Mouse (Mus musculus) ES-Bruce4 (cell line): ENCODE results near the gene Clec4d. TPM values are rescaled to one million over a fixed set of nuclear protein-coding genes. Genes with fewer than 3 reads are reported as not detected.
"Not testable (repeated sequence)": the region's sequence is repeated elsewhere in the genome, so short reads cannot be mapped to it uniquely, and the experiment has no call there.

Experiments
- H3K27ac ChIP-seq: 2 replicates; pipeline ENCODE4 v1.5.1; 2012; ENCODE audit warnings: low read length, inconsistent platforms; ENCODE audit not compliant: insufficient read depth
- H3K27me3 ChIP-seq: 2 replicates; pipeline ENCODE4 v1.6.1; 2012; ENCODE audit warnings: mild to moderate bottlenecking, low read length, inconsistent platforms; ENCODE audit not compliant: control insufficient read depth, poor library complexity, insufficient read depth, severe bottlenecking
- H3K36me3 ChIP-seq: 2 replicates; pipeline ENCODE4 v1.6.1; 2012; ENCODE audit warnings: inconsistent platforms, mild to moderate bottlenecking, low read length, moderate library complexity; ENCODE audit not compliant: control insufficient read depth, poor library complexity, insufficient read depth, severe bottlenecking
- H3K4me1 ChIP-seq: one replicate; pipeline ENCODE4 v1.8.1; 2011; ENCODE audit warnings: low read length; ENCODE audit not compliant: control insufficient read depth, insufficient read depth
- H3K4me3 ChIP-seq: 2 replicates; pipeline ENCODE4 v1.5.1; 2011; ENCODE audit warnings: low read depth, mild to moderate bottlenecking, low read length
- H3K9ac ChIP-seq: 2 replicates; pipeline ENCODE4 v1.6.1; 2012; ENCODE audit warnings: low read depth, mild to moderate bottlenecking, inconsistent platforms; ENCODE audit not compliant: poor library complexity, severe bottlenecking
- H3K9me3 ChIP-seq: replicated peaks from 2 replicates; pipeline ENCODE4 v1.6.1; 2012; ENCODE audit warnings: mild to moderate bottlenecking, low read length, inconsistent platforms; ENCODE audit not compliant: control insufficient read depth, poor library complexity, insufficient read depth, severe bottlenecking
- CTCF ChIP-seq: IDR thresholded peaks from one replicate; pipeline ENCODE4 v1.8.1; 2011; ENCODE audit warnings: low read depth, low read length
- EP300 ChIP-seq: IDR thresholded peaks from 2 replicates; pipeline ENCODE4 v1.6.1; 2011; ENCODE audit warnings: low read depth, low read length; ENCODE audit not compliant: insufficient read depth
- POLR2A ChIP-seq: IDR thresholded peaks from one replicate; pipeline ENCODE4 v1.8.1; 2011; ENCODE audit warnings: low read length; ENCODE audit not compliant: insufficient read depth
- polyA plus RNA-seq: library from polyadenylated mRNA; stranded (reverse); fragments of >200 nt; gene quantifications from 2 replicates; pipeline ENCODE4 v1.2.4, GENCODE M21; 2011; ENCODE audit warnings: low read depth; ENCODE audit not compliant: missing spikeins, insufficient read depth, insufficient read length

Clec4d gene
- polyA plus RNA-seq: not detected in 2 replicates

DNA sequence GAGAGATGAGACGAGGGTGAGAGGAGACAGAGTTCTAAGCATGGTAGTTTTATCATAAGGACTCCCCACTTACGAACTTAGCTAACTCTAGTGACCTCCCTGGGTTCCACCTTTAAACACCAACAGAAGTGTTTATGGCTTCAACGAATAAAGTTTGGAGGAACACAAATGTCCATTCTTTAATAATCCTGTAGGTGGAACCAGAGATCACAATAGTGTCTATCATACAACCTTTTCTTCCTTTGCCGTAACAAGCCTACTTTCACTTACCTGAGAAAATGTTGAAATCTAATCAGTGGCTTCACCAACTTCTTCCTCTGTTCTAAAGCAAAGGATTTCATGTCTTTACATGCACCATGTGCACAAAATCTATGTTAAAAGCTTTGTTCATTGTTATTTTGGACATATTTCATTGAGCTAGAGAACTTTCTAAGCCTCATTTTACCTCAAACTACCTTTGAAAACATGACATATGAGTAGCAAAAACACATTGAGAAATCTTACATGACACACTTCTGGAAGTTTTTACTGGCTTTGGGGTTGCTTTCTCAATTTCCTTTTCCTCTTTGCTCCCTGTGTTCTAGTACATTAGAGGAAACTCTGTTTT is at the start of gene Clec4d:
Clec4d (plus strand) TSS at position 557 of the 607 bp plus-strand sequence.
- no peak within 1 kb of the TSS for H3K27ac ChIP-seq
- no peak within 1 kb of the TSS for H3K4me3 ChIP-seq
- H3K36me3 ChIP-seq: no peaks in the 10 kb centered on the region
- no peaks in the 10 kb centered on the region for H3K27me3 ChIP-seq
- H3K9me3 ChIP-seq: no peaks in the 10 kb centered on the region; the same call in 1 of the 2 replicates
- no peak within 1 kb of the TSS for H3K9ac ChIP-seq
- TF ChIP-seq POLR2A (no peak), CTCF (no peak), EP300 (no peak)
- no peaks in the 10 kb centered on the region for H3K4me1 ChIP-seq

DNA sequence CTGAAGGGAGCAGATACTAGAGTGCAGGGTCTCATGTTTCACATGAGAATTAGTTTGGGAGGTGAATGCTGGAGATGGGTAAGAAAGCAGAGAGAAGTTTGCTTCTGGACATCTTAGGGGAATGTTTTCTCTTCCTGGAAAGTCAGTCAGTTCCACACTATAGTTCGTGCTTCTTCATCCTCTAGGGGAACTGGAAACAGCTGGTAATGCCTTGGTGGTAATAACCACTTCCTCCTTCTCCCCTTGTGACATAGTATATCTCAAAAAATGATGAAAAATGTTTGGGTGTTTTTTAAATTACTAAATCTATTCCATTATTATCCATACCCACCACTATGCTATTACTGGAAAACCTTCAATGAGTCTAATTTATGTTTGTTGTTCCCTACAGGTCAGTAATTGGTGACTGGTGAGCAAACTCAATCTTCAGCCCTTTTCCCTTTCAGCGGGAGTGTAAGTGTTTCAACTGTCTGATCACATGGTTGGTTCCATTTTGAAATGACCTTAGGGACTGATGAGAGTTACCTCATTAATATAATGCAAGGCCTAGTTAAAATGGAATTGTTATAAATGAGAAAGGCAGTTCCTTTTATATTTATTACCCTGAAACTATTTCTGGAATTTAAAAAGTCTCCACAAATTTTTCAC is 34.3 kb upstream of the Clec4d start:
- Histone ChIP-seq H3K9ac (no peak overlapping the region), H3K4me3 (no peak overlapping the region), H3K27me3 (no peaks in the 10 kb centered on the region), H3K4me1 (no peaks in the 10 kb centered on the region), H3K9me3 (no peaks in the 10 kb centered on the region), H3K36me3 (no peaks in the 10 kb centered on the region), H3K27ac (no peak overlapping the region)
- no peak for TF ChIP-seq EP300
- no peak for TF ChIP-seq CTCF
- no peak for TF ChIP-seq POLR2A

DNA sequence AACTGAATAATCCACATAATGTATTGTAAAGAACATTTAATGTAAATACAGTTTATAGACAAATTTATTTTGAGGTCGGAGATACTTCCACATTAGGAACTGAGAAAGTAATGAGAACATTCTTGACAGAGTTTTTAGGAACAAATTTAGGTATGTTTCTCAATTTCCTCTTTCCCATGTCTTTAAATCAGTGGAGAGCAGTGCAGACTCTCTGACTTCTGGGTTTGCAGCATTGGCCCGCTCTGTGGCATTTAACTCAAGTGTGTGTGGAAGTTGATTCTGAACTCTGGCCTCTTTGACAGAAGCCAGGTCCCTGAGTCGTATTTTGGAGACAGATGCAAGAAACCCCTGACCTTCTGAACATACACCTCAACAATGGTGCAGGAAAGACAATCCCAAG is 32.3 kb upstream of the Clec4d start, which contains the start of gene Clec4n:
Clec4n (plus strand) TSS at position 200 of the 400 bp plus-strand sequence.
- Histone ChIP-seq H3K27ac (no peak within 1 kb of the TSS), H3K4me1 (no peaks in the 10 kb centered on the region), H3K36me3 (no peaks in the 10 kb centered on the region), H3K4me3 (no peak within 1 kb of the TSS), H3K9ac (no peak within 1 kb of the TSS), H3K9me3 (no peaks in the 10 kb centered on the region), H3K27me3 (no peaks in the 10 kb centered on the region)
- TF ChIP-seq EP300 (no peak), CTCF (no peak), POLR2A (no peak)

DNA sequence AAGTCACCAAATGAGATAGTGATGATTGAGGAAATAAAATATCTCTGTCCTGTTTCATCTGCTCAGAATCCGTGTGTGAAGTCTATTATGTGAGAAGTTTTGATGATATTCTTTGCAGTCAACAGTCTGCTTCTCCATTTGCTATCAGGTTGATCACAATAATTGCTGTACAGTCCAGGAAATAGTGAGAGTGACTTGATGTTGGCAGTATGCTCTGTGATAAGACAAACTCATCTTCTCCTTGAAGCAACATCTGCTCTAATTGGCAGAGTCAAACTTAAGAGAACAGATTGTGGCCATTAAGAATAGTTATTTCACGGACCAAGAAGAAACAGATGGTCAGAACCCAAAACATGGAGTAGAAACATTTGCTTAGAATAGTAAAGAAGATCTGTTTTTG is 30.8 kb upstream of the Clec4d start:
- no peaks in the 10 kb centered on the region for H3K4me1 ChIP-seq
- no peak overlapping the region for H3K27ac ChIP-seq
- no peaks in the 10 kb centered on the region for H3K36me3 ChIP-seq
- TF ChIP-seq POLR2A (no peak), EP300 (no peak), CTCF (no peak)
- no peak overlapping the region for H3K4me3 ChIP-seq
- H3K9me3 ChIP-seq: no peaks in the 10 kb centered on the region
- no peak overlapping the region for H3K9ac ChIP-seq
- no peaks in the 10 kb centered on the region for H3K27me3 ChIP-seq

DNA sequence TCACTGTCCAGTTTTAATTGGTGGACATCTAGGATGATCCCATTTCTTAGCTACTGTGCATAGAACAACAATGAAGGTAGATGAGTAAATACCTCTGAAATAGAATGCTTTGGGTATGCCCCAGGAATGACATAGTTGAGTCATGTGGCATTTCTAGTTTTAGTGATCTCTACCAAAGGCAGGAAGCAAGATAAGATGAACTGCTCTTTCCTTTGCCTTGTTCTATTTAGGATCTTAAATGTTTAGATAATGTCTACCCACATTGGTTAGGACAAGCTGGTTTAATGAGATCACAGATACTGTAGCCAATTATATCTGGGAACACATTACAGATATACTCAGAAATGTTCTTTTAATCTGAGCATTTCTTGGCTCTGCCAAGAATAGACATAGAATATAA is 24.3 kb upstream of the Clec4d start:
- Histone ChIP-seq H3K36me3 (no peaks in the 10 kb centered on the region), H3K27ac (no peak overlapping the region), H3K9me3 (no peaks in the 10 kb centered on the region), H3K4me3 (no peak overlapping the region), H3K4me1 (no peaks in the 10 kb centered on the region), H3K27me3 (no peaks in the 10 kb centered on the region), H3K9ac (no peak overlapping the region)
- TF ChIP-seq EP300: no peak
- TF ChIP-seq CTCF: no peak
- no peak for TF ChIP-seq POLR2A

DNA sequence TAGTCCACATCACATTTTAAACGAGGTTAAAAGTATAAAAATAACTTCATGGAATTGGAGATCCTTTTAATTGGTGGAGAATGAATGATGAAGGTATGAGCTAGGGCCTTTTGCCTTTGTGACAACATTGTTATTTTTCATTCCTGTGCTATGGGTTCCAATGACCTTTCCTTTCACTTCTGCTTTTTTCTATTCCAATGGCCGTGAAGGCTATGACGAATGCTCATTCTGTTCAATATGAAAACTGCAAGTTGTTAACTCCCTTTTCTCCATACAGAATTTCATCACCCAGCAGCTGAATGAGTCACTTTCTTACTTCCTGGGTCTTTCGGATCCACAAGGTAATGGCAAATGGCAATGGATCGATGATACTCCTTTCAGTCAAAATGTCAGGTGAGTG is 17.7 kb upstream of the Clec4d start:
- H3K36me3 ChIP-seq: no peaks in the 10 kb centered on the region
- no peaks in the 10 kb centered on the region for H3K4me1 ChIP-seq

DNA sequence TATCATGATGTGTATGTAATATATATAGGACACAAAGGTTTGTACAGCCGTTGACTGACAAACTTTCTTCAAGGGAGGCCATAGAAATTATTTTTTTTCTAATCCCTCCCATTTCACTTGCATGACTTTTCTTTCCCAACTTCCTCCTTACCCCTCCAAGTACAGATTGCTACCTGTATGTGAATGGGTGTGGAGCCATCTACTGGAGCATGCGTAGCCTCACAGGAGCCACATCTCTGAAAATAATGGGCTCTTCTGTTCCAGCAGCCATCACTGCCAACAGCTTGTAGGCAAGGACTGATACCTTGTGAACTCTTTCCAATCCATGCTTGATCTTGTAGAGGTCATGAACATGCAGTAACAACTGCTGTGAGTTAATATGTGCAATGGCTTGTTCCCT is 13.0 kb upstream of the Clec4d start:
- not testable (repeated sequence) for H3K36me3 ChIP-seq, H3K9me3 ChIP-seq, H3K27ac ChIP-seq, H3K4me1 ChIP-seq, H3K9ac ChIP-seq, H3K27me3 ChIP-seq, H3K4me3 ChIP-seq

More for the DNA sequence above, 17.7 kb upstream of the Clec4d start:
- Histone ChIP-seq H3K27me3 (no peaks in the 10 kb centered on the region), H3K4me3 (no peak overlapping the region), H3K9ac (no peak overlapping the region), H3K27ac (no peak overlapping the region), H3K9me3 (no peaks in the 10 kb centered on the region)
- no peak for TF ChIP-seq EP300
